Mouse (Mus musculus): Measurements from ENCODE around the gene Gm34302. TPM values are rescaled to one million over a fixed set of nuclear protein-coding genes. Genes with fewer than 3 reads are reported as not detected.
"Not testable (repeated sequence)": the region's sequence is repeated elsewhere in the genome, so short reads cannot be mapped to it uniquely, and the experiment has no call there.

Gm34302 gene
- not detected in 2 replicates for polyA plus RNA-seq (2014; fragmentation: Nextera tagmentation; extraction: Ambion mirVana)

GRCm38 (mm10) chr3:63483726-63484125 is at the start of gene Gm34302:
Gene Gm34302 (minus strand): TSS chr3:63483879.
- Histone ChIP-seq H3K27me3 (ENCODE audit: insufficient read depth, low read length) (no peaks in the 10 kb centered on the region), H3K27ac (ENCODE audit: low read depth) (no peak within 1 kb of the TSS), H3K4me1 (ENCODE audit: insufficient read depth) (no peaks in the 10 kb centered on the region), H3K4me3 (ENCODE audit: low read depth, low read length) (no peak within 1 kb of the TSS), H3K9me3 (ENCODE audit: low read depth, low read length) (no peaks in the 10 kb centered on the region), H3K4me2 (no peak within 1 kb of the TSS), H3K9ac (no peak within 1 kb of the TSS), H3K36me3 (ENCODE audit: insufficient read depth) (no peaks in the 10 kb centered on the region)
- no peak for TF ChIP-seq CTCF (IDR thresholded peaks at IDR 0.05; ENCODE audit: low read depth)
- no peak for ATAC-seq (ENCODE audit: insufficient read depth)
- DNase-seq = no peak
- WGBS = 33% methylated on average over 1 of the region's 1 CpGs

DNA sequence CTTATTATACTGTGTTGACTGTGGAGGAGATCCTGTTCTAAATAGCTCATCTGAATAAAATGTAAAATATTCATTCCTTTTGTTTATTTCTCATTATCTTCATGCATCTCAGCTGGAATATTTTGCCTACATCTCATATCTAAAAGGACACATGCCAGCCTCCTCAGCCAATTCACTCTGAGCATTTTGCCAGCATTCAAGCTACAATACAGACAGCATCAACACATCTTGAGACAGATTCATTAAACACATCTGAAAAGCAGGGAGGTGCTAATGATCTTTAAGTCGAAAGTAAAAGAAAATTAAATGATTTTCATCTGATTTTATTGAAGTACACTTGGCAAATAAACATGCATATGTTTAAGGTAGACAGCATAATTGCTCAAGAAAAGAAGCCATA is 48.2 kb upstream of the Gm34302 start:
- no peak overlapping the region for H3K27ac ChIP-seq (ENCODE audit: low read depth)

GRCm38 (mm10) chr3:63517681-63518080 is 34.0 kb upstream of the Gm34302 start:
- Histone ChIP-seq H3K36me3 (ENCODE audit: insufficient read depth) (no peaks in the 10 kb centered on the region), H3K4me3 (ENCODE audit: low read depth, low read length) (no peak overlapping the region), H3K27me3 (ENCODE audit: insufficient read depth, low read length) (no peaks in the 10 kb centered on the region), H3K9me3 (ENCODE audit: low read depth, low read length) (no peaks in the 10 kb centered on the region), H3K4me1 (ENCODE audit: insufficient read depth) (no peaks in the 10 kb centered on the region), H3K4me2 (no peak overlapping the region), H3K9ac (no peak overlapping the region), H3K27ac (ENCODE audit: low read depth) (no peak overlapping the region)
- no peak for ATAC-seq (ENCODE audit: insufficient read depth)
- TF ChIP-seq CTCF (IDR thresholded peaks at IDR 0.05; ENCODE audit: low read depth) = no peak
- DNase-seq = no peak
- WGBS = 85% methylated on average over 1 of the region's 1 CpGs

More for the DNA sequence above, 48.2 kb upstream of the Gm34302 start:
- H3K4me2 ChIP-seq = no peak overlapping the region
- no peaks in the 10 kb centered on the region for H3K4me1 ChIP-seq (ENCODE audit: insufficient read depth)
- H3K27me3 ChIP-seq (ENCODE audit: insufficient read depth, low read length) = no peaks in the 10 kb centered on the region
- H3K36me3 ChIP-seq (ENCODE audit: insufficient read depth) = no peaks in the 10 kb centered on the region
- WGBS = 48% methylated on average over 1 of the region's 1 CpGs
- ATAC-seq (ENCODE audit: insufficient read depth) (no peak), DNase-seq (no peak)
- no peak overlapping the region for H3K4me3 ChIP-seq (ENCODE audit: low read depth, low read length)
- no peak overlapping the region for H3K9ac ChIP-seq
- no peaks in the 10 kb centered on the region for H3K9me3 ChIP-seq (ENCODE audit: low read depth, low read length)
- TF ChIP-seq CTCF (IDR thresholded peaks at IDR 0.05; ENCODE audit: low read depth) = no peak

DNA sequence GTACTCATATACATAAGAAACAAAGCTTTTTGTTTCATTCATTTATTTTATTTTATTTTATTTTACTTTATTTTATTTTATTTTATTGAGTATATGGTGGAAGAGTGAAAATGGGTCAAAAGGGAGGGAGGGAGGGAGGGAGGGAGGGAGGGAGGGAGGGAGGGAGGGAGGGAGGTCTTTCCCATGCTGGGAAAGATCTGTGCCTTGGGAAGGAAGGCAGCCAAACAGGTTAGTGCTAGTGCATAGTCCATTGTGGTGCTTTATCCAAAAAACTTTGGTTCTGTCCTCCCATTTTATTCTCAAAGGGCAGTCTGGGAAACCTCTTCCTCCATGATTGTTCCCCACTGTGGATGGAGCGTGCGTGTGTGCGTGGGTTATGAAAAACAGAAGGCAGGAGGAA is 32.6 kb upstream of the Gm34302 start:
- H3K9me3 ChIP-seq (ENCODE audit: low read depth, low read length); DNase-seq; H3K4me2 ChIP-seq; H3K9ac ChIP-seq; H3K4me1 ChIP-seq (ENCODE audit: insufficient read depth); H3K27ac ChIP-seq (ENCODE audit: low read depth); H3K27me3 ChIP-seq (ENCODE audit: insufficient read depth, low read length); ATAC-seq (ENCODE audit: insufficient read depth); H3K36me3 ChIP-seq (ENCODE audit: insufficient read depth); H3K4me3 ChIP-seq (ENCODE audit: low read depth, low read length): not testable (repeated sequence)
- 85% methylated on average over 3 of the region's 3 CpGs for WGBS

GRCm38 (mm10) chr3:63511316-63511715 is 27.6 kb upstream of the Gm34302 start:
- no peaks in the 10 kb centered on the region for H3K4me1 ChIP-seq (ENCODE audit: insufficient read depth)
- no peak for TF ChIP-seq CTCF (IDR thresholded peaks at IDR 0.05; ENCODE audit: low read depth)
- no peak overlapping the region for H3K27ac ChIP-seq (ENCODE audit: low read depth)
- no peak overlapping the region for H3K9ac ChIP-seq
- DNase-seq (no peak), ATAC-seq (ENCODE audit: insufficient read depth) (no peak)
- no peaks in the 10 kb centered on the region for H3K27me3 ChIP-seq (ENCODE audit: insufficient read depth, low read length)
- no peaks in the 10 kb centered on the region for H3K9me3 ChIP-seq (ENCODE audit: low read depth, low read length)
- H3K36me3 ChIP-seq (ENCODE audit: insufficient read depth) = no peaks in the 10 kb centered on the region
- 88% methylated on average over 6 of the region's 6 CpGs for WGBS
- no peak overlapping the region for H3K4me2 ChIP-seq
- H3K4me3 ChIP-seq (ENCODE audit: low read depth, low read length) = no peak overlapping the region

GRCm38 (mm10) chr3:63509484-63509883 is 25.8 kb upstream of the Gm34302 start:
- Histone ChIP-seq H3K4me3 (ENCODE audit: low read depth, low read length) (no peak overlapping the region), H3K4me2 (no peak overlapping the region), H3K36me3 (ENCODE audit: insufficient read depth) (no peaks in the 10 kb centered on the region), H3K27ac (ENCODE audit: low read depth) (no peak overlapping the region), H3K27me3 (ENCODE audit: insufficient read depth, low read length) (no peaks in the 10 kb centered on the region), H3K9me3 (ENCODE audit: low read depth, low read length) (no peaks in the 10 kb centered on the region), H3K4me1 (ENCODE audit: insufficient read depth) (no peaks in the 10 kb centered on the region), H3K9ac (no peak overlapping the region)
- DNase-seq (no peak), ATAC-seq (ENCODE audit: insufficient read depth) (no peak)
- no peak for TF ChIP-seq CTCF (IDR thresholded peaks at IDR 0.05; ENCODE audit: low read depth)
- 87% methylated on average over 2 of the region's 2 CpGs for WGBS

GRCm38 (mm10) chr3:63508924-63509323 is 25.2 kb upstream of the Gm34302 start:
- H3K27me3 ChIP-seq (ENCODE audit: insufficient read depth, low read length) = no peaks in the 10 kb centered on the region
- no peak overlapping the region for H3K9ac ChIP-seq
- DNase-seq (no peak), ATAC-seq (ENCODE audit: insufficient read depth) (no peak)
- H3K4me1 ChIP-seq (ENCODE audit: insufficient read depth) = no peaks in the 10 kb centered on the region
- no peaks in the 10 kb centered on the region for H3K9me3 ChIP-seq (ENCODE audit: low read depth, low read length)
- no peak overlapping the region for H3K4me3 ChIP-seq (ENCODE audit: low read depth, low read length)
- H3K27ac ChIP-seq (ENCODE audit: low read depth) = no peak overlapping the region
- WGBS = 77% methylated on average over 5 of the region's 5 CpGs
- H3K36me3 ChIP-seq (ENCODE audit: insufficient read depth) = no peaks in the 10 kb centered on the region
- no peak overlapping the region for H3K4me2 ChIP-seq
- no peak for TF ChIP-seq CTCF (IDR thresholded peaks at IDR 0.05; ENCODE audit: low read depth)

DNA sequence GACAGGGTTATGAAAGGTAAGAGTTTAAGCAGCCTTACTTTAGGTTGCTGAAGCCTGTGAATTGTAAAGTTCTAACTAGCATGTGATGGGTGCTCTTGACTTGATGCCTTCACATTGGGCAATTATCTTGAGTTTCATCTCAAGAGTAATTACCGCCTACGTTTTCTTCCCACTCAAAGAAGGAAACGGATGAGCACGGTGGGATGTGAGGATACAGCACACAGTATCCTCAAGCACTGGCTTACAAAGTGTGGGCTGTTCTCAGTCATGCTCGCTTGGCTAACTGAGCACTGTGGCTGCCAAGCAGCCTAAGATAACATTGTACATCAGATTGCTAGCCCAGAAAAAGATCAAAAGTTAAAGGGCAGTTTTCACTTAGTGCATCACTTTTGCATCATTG is 20.8 kb upstream of the Gm34302 start:
- ATAC-seq (ENCODE audit: insufficient read depth) = no peak
- no peak for TF ChIP-seq CTCF (IDR thresholded peaks at IDR 0.05; ENCODE audit: low read depth)
- Histone ChIP-seq H3K27ac (ENCODE audit: low read depth) (no peak overlapping the region), H3K9ac (no peak overlapping the region), H3K27me3 (ENCODE audit: insufficient read depth, low read length) (no peaks in the 10 kb centered on the region), H3K4me1 (ENCODE audit: insufficient read depth) (no peaks in the 10 kb centered on the region), H3K36me3 (ENCODE audit: insufficient read depth) (no peaks in the 10 kb centered on the region), H3K9me3 (ENCODE audit: low read depth, low read length) (no peaks in the 10 kb centered on the region), H3K4me3 (ENCODE audit: low read depth, low read length) (no peak overlapping the region), H3K4me2 (no peak overlapping the region)
- 71% methylated on average over 5 of the region's 5 CpGs for WGBS
- DNase-seq = no peak

Data from lung, embryonic 14.5 days (tissue).